In the genomic region with DNA sequence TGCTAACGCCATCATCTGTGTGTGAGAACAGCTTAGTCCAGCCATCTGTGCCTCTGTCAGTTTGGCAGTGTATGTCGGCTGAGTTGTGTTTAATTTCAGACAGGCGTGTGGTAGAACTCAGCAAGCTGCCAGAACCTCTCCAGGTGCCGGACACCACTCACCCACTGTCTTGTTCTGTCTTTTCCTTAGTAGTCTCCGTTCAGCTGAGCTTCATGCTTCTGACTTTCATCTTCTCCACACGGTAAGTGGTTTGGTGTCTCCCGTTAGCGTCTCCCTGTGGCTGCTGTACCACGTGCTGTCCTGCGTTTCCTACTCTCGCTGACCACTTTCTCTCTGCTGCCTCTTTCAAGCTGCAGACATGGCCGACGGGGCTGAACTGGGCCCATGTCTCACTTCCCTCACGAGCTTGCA, we compare ENCODE assay signal across 16 mouse cellular contexts.
DNase-seq lines count a peak whose midpoint lies in the region; ATAC-seq and TF ChIP-seq lines count a peak whose summit lies in the region.
"Had no signal": no experiment of that assay in that cellular context is flagged by ENCODE, and none has a peak within 500 bp of the region (broad histone marks: within the 10 kb centered on the region; RNA-seq: fewer than 3 reads in every experiment).

No protein-coding gene starts in this region.

- no peak for TF ChIP-seq CTCF in left cerebral cortex, adult 2 months (IDR thresholded peaks at IDR 0.05)

- DNase-seq in right cerebral cortex, adult 18-20 months, result peak; percentile 39
- no peak for DNase-seq in right cerebral cortex, postnatal 14 days
- DNase-seq in frontal cortex, postnatal 14 days (ENCODE audit: low spot score in 2 of 2), result peak; percentile 11 to 31
- DNase-seq in left cerebral cortex, adult 2 months (ENCODE audit: extremely low spot score in 1 of 2, low spot score in 2 of 2), result peak; percentile 19 to 20
- no peak for DNase-seq in ovary, postnatal 36 days (ENCODE audit: low spot score)
- DNase-seq in B cell, adult 2 months, result no peak
- DNase-seq in spleen, postnatal 36 days (ENCODE audit: low spot score in 2 of 2), result no peak
- DNase-seq: adrenal gland, adult 8-10 months; heart, postnatal 10 days; kidney, adult 2 months had no signal

- intact Hi-C loops in left cerebral cortex, adult 2 months (cut with DNase I), result no loop called here

- H3K27ac ChIP-seq in left cerebral cortex, adult 2 months, result no peak overlapping the region
- H3K27ac ChIP-seq: forebrain, embryonic 10.5 days; hindbrain, postnatal 0 days; lung, embryonic 15.5 days; neural tube, embryonic 15.5 days; stomach, embryonic 15.5 days had no signal

- no peak overlapping the region for H3K4me3 ChIP-seq in left cerebral cortex, adult 2 months
- H3K4me3 ChIP-seq: forebrain, embryonic 10.5 days; lung, embryonic 15.5 days; neural tube, embryonic 15.5 days; stomach, embryonic 15.5 days had no signal

- ATAC-seq in erythroid progenitor cell, adult 5-6 weeks (replicated peaks; ENCODE audit: low FRiP score, poor library complexity, severe bottlenecking), result no peak
- ATAC-seq: hindbrain, postnatal 0 days had no signal

Comparison
In these comparisons a context has a peak if more than half of its experiments do, and no peak if none do; other contexts are left out.
1. DNase-seq: peak in right cerebral cortex, adult 18-20 months (single experiment), frontal cortex, postnatal 14 days (2 of 2) and left cerebral cortex, adult 2 months (2 of 2); none in right cerebral cortex, postnatal 14 days (single experiment), ovary, postnatal 36 days (single experiment), B cell, adult 2 months (0 of 2) and spleen, postnatal 36 days (0 of 2).